Mouse (Mus musculus) MEL (cell line): ENCODE measurements around the gene Cxcl12.

ENCODE experiments used
- CTCF ChIP-seq, 3 experiments: IDR thresholded peaks in 2 of 3; conservative IDR thresholded peaks in 1 of 3; 2 replicates each; pipeline ENCODE4 v1.5.1; 2011 to 2012; ENCODE audit warnings: low read length in 3 of 3, low read depth in 2 of 3, mild to moderate bottlenecking in 2 of 3, improper control_type of control experiment in 1 of 3, inconsistent platforms in 1 of 3, mixed read lengths in 1 of 3, moderate library complexity in 1 of 3; ENCODE audit not compliant: control insufficient read depth in 1 of 3, insufficient read depth in 1 of 3, poor library complexity in 1 of 3, severe bottlenecking in 1 of 3
- ELF1 ChIP-seq: IDR thresholded peaks from 2 replicates; pipeline ENCODE4 v1.6.1; 2014; ENCODE audit warnings: low read depth, mild to moderate bottlenecking, inconsistent platforms, low read length, improper control_type of control experiment, moderate library complexity
- EP300 ChIP-seq, 2 experiments: IDR thresholded peaks; 2 replicates each; pipeline ENCODE4 v1.6.1; 2011; ENCODE audit warnings: improper control_type of control experiment in 2 of 2, low read length in 2 of 2, low read depth in 1 of 2, mild to moderate bottlenecking in 1 of 2
- GABPA ChIP-seq: IDR thresholded peaks from 2 replicates; pipeline ENCODE4 v1.6.1; 2012; ENCODE audit warnings: low read depth, mild to moderate bottlenecking, inconsistent platforms, low read length, improper control_type of control experiment, moderate library complexity
- POLR2A ChIP-seq, 2 experiments: IDR thresholded peaks; 2 replicates each; pipeline ENCODE4 v1.6.1; 2011 to 2012; ENCODE audit warnings: low read length in 2 of 2, mild to moderate bottlenecking in 2 of 2, control low read depth in 1 of 2, improper control_type of control experiment in 1 of 2, low read depth in 1 of 2, moderate library complexity in 1 of 2; ENCODE audit not compliant: control insufficient read depth in 1 of 2, insufficient read depth in 1 of 2, poor library complexity in 1 of 2
- POLR2AphosphoS2 ChIP-seq: IDR thresholded peaks from 2 replicates; pipeline ENCODE4 v1.6.1; 2011; ENCODE audit warnings: low read length, improper control_type of control experiment
- RAD21 ChIP-seq: IDR thresholded peaks from 2 replicates; pipeline ENCODE4 v1.6.1; 2011; ENCODE audit warnings: mild to moderate bottlenecking, low read depth, low read length, improper control_type of control experiment
- TAL1 ChIP-seq: IDR thresholded peaks from 2 replicates; pipeline ENCODE4 v1.6.1; 2012; ENCODE audit warnings: mild to moderate bottlenecking, inconsistent platforms, low read length, moderate library complexity, mixed read lengths
- TCF12 ChIP-seq: IDR thresholded peaks from 2 replicates; pipeline ENCODE4 v1.6.1; 2014; ENCODE audit warnings: low read depth, mild to moderate bottlenecking, inconsistent platforms, low read length, improper control_type of control experiment, moderate library complexity
- USF1 ChIP-seq: IDR thresholded peaks from 2 replicates; pipeline ENCODE4 v1.6.1; 2014; ENCODE audit warnings: low read depth, mild to moderate bottlenecking, inconsistent platforms, low read length, improper control_type of control experiment, moderate library complexity
- ZC3H11A ChIP-seq: IDR thresholded peaks from 2 replicates; pipeline ENCODE4 v1.6.1; 2012; ENCODE audit warnings: low read depth, mild to moderate bottlenecking, inconsistent platforms, low read length, improper control_type of control experiment

- TF ChIP-seq POLR2AphosphoS2, result no peak
- no peak for TF ChIP-seq CTCF (IDR thresholded peaks at IDR 0.05 in 2 of 3, conservative IDR thresholded peaks at IDR 0.05 in 1 of 3; ENCODE audit: control insufficient read depth in 1 of 3, insufficient read depth in 1 of 3, low read depth in 2 of 3, low read length in 3 of 3, poor library complexity in 1 of 3, severe bottlenecking in 1 of 3)
- no peak for TF ChIP-seq EP300 (IDR thresholded peaks at IDR 0.05; ENCODE audit: low read depth in 1 of 2, low read length in 2 of 2)
- no peak for TF ChIP-seq POLR2A (IDR thresholded peaks at IDR 0.05; ENCODE audit: control insufficient read depth in 1 of 2, insufficient read depth in 1 of 2, low read depth in 1 of 2, low read length in 2 of 2, poor library complexity in 1 of 2)
- no peak for TF ChIP-seq ELF1
- no peak for TF ChIP-seq ZC3H11A
- no peak for TF ChIP-seq USF1
- TF ChIP-seq TAL1, result no peak
- TF ChIP-seq GABPA, result no peak
- no peak for TF ChIP-seq RAD21
- no peak for TF ChIP-seq TCF12
These were observed 30.5 kb downstream of the Cxcl12 start for GRCm38 (mm10) chr6:117198871-117199270.
